Mouse (Mus musculus): Measurements from ENCODE around the gene Lrrc28.

DNA sequence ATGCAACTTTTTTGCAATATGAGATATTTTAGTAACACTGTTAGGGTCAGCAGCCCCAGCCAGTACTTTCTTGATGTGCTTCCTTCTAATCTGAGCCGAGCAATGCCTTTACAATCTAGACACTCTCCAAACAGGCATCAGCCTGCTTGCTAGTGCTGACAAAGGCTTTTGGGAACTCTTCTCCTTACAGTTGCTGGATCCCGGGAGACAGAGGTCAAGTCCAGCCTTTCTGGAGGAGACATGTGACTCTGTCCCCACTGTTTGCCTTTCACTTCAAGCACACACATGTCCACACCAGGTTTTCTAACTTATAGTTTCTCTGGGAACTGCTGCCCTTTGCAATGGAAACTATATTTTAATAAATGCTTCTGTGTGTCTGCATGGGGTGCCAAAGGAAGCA, 114.1 kb downstream of the Lrrc28 start:
- no peak for TF ChIP-seq POLR2A (IDR thresholded peaks at IDR 0.05; ENCODE audit: low read depth, low read length)
- TF ChIP-seq CTCF (conservative IDR thresholded peaks at IDR 0.05; ENCODE audit: insufficient read depth, insufficient read length, low read depth, low read length), result no peak
